Mouse (Mus musculus) retina, embryonic 14.5 days (tissue): Measurements from ENCODE around the gene Acbd3.
A peak's percentile ranks its signal among the peaks of the same experiment; 100 is the strongest.

ENCODE experiments used
- DNase-seq: peaks from one replicate; pipeline ENCODE4 v3.0.0-alpha.2; 2015; ENCODE audit warnings: low spot score

Gene Acbd3

DNA sequence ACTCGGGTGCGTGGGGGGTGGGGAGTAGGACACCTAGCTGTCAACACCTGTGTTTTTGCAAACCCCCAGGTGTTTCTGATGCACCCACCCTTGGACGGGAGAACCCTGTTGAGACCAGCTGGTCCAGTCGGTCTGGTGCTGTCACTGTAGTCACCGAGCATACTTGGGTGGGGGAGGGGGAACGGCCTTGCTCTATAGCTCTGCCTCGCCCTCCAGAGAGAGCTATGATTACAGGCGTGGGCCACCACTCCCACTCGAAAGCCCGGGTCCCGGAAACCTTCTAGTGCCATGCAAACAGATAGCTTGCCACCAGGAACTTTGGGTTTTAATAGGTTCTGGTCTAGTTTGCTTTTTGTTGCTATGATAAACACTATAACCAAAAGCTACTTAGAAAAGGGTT, 36.3 kb downstream of the Acbd3 start:
- no peak for DNase-seq

DNA sequence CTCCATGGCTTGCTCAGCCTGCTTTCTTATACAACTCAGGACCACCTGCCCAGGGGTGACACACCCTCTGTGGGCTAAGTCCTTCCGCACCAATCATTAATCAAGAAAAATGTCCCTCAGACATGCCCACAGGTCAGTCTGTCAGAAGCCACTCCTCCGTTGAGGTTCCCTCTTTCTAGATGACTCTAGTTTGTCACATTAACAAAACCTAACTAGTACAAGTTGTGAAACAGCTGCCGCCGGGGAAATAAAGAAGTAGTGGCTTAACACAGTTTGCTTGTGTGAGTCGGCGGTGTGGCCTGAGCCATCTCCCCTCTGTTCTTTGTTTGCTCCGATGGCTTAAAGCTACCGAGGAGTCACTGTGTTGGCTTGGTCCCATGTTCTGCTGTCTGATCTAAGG, 36.8 kb downstream of the Acbd3 start:
- DNase-seq, result no peak

DNA sequence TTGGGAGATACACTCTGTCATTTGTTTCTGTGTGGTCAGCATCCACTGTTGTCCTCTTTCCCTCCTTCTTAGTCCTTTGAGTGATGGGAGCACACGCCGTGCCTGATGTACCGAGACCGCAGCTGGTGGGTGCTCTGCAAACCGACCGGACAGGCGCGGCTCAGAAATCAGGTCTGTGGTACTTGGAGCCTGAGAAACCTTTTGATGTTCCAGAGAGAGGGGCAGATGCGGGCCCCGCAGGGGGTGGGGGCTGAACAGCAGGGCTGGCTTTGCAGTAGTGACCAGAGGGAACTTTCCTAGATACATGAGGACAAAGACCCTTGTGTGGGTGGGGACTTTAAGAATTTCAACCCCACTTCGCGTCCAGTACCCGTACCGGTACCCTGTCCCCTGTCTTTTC, 37.5 kb downstream of the Acbd3 start:
- DNase-seq, result peak; percentile 61

DNA sequence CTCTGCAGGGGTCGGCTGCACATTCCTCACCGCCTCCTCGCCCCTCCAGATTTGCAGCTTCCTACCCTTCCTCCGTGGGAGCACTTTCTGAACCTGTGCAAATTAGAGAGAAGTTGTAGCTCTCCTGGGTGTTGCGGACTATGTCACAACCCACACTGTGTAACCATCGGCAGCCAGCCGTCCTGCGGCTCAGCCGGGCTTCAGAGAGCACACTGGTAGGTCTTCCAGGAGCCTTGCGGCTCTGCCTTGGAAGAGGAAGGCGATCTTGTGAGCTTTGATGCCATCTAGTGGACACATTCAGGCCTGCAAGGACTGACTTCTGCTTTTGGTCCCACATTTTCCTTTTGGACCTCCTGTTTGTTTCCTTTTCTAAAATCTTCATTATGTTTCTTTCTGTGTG, 38.0 kb downstream of the Acbd3 start:
- peak; percentile 93 for DNase-seq

DNA sequence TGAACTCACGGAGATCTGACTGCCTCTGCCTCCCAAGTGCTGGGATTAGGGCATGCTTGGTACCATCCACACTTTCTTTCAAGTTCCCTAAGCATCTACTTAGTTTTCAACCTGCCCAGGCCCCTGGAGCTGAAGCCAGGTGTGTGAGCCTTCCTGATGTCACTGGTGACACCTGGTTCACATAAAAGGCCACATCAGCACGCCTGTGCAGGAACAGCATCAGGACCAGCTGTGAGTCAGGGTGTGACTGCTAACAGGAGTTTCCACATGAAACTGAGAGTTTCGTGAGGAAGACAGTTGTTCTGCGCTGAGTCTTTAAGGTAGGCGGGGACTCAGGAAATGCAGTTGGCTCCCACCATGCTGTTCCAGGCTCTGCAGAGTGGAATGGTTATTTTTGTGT, 39.5 kb downstream of the Acbd3 start:
- DNase-seq, result no peak

DNA sequence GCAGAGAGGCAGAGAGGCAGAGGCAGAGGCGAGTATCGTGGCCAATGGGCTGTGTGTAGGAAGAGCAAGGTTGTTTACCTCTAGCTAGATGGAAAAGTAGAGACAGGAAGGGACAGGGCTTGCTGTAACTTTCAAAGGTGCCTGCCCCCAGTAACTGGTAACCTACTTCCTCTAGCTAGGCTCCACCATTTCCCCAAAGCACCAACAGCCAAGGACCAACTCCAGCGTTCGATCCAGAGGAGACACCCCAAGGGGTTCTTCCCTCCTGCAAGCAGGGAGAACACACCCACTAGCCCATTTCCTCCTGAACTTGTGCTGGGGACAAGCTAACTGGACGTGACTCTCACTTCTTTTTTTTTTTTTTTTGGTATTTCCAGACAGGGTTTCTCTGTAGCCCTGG, 40.7 kb downstream of the Acbd3 start:
- no peak for DNase-seq

DNA sequence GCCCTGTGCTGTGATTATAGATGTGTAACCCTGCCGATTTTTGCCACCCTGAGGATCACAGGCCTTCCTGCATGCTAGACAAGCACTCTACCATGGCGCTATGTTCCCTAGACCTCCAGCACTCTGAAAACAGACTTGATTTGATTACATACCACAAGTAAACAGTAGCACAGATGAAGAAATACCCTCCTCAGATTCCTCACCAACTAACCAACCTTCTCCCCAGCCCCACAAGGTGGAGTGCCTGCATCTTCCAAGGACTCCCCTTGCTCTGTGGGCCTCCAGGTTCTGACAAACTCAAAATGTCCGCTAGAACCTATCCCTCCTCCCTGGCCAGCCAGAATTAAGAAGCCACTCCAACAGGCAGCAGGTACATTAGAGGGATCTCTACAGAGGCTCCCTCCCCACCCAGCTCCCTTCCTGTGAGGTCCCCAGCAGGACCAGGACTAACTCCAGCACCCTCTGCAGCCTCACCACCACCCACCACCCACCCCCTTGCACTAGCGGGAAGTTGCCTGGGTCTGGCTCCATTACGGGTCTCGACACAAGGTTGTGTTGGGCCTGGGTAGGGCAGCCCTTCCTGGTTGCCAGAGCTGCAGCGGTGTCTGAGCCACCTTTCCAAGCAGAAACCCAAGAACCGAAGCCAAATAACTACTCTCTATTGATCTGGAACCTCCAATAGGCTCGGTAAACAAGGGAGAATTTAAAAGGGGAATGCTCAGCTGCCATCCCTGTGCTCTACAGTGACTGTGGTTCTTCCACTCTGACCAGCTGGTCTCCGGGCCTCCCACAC, 41.9 kb downstream of the Acbd3 start:
- peak; percentile 44 for DNase-seq

DNA sequence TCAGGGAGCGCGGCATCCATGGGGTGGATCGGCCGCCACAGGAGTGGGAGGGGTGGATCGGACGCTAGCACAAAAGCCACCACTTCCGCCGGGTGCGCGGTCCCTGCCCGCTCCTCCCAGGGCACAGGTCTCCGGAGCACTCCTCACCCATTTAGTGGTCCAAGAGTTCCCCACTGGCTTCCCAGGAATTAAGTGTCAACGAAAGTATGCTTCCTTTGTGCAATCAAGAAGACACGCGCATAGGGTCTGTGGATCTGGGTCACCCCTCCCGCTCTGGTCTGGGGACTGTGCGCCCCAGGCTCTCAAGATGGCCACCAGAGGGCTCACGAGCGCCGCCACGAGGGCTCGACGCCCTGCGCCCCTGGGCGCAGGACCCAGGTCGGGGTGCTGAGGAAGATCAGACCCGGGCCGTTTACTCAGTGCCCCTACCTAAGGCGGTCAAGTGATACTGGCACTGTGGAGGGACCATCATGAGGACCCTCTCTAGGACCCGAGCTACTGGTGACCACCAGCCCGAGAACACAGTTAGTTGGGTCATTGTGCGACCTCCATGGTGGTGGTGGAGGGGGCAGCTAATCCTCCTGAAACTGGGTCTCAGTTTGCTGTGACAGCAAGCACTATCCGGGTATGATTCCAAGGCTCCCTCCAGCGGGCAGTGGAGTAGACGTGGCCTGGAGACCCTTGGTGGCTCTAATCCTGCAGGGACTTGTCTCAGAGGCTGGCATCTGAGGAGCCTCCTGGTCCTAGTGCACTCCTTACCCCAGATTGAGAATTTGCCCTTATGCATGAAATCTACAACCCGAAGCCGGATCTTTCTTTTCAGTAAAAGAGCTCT, 42.7 kb downstream of the Acbd3 start:
- peak; percentile 93 for DNase-seq

DNA sequence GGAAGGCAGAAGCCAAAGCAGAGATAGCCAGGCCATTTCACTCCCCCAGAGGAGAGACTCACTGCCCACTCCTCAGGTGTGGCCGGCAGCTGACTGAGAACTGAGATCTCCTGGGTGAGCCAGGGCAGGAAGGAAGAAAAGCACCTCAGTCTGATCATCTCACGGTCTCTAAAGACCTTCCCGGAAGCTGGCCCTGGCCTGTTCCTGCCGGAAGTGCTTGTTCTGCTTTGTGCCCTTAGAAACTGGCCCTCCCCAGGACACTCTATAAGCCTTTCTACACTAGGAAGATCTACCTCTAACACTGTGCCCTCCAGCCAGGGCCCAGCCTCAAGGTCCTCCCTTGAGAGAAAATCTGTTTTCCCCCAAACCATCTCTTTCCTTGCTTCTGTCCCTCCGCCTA, 45.5 kb downstream of the Acbd3 start:
- DNase-seq, result no peak

DNA sequence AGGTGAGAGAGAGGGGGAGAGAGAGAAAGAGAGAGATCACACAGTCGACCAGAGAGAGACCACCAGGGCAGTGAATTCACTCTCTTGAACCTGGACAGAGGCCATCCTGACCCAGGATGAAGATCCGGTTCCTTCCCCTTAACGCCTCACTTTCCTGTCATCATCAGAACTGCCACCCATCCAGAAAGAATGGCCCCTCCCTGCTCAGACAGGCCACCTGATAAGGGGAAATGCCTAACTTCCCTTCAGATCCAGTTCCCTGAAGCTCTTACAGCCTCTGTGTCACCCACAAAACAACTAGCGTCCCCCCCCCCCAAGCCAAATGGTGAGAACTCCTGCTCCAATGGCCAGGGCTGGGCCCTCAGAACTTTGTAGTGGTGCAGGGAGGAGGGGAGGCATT, 45.9 kb downstream of the Acbd3 start:
- no peak for DNase-seq

DNA sequence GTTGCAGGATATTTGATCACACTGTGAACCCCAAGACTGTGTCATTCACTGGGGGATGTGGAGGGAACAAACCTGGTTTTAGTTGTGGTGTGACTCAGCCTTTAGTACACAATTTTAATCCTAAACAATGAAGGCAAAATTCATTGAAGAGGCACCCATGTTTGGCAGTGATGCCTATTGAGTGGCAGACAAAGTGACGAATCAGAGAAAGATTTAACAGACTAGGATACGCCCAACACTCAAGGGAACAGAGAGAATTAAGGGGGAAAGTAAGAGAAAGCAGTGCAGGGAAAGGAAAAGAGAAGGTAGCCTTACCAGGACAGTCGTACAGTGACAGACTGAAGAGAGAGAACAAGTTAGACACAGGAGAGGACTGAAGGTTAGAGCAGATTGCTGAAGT, 46.4 kb downstream of the Acbd3 start:
- no peak for DNase-seq

DNA sequence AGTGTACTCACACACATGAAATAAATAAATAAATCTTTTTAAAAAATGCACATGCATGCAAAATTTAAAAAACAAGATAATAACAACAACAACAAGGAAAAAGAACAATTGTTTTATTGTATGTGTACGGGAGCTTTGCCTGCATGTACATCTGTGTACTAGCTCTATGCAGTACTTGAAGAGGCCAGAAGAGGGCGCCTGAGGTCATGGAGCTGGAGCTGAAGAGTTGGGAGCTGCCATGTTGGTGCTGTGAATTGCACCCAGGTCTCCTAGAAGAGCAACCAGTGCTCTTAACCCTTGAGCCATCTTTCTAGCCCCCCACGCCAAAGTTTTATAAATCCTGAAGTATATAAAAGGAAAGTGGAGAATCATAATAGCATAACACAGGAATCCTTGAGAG, 48.8 kb downstream of the Acbd3 start:
- DNase-seq, result peak; percentile 67

DNA sequence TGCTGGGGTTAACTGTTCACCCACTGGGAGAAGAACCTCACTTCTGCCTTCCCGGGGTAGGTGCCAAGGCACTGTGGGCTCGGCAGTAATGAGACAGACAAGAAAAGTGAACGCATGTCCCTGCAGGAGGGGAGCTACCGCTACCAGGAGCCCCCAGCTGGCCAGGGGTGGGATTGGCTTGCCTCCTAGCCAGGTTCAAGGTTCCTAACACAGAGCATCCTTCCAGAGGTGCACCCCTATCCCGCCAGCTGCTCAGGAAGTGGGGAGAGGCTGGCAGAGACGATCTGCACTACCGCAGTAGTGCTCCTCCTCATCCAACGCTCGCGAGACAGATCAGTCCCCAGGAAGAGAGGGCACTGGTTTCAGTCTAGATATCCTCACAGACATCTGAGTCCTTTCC, 49.5 kb downstream of the Acbd3 start:
- no peak for DNase-seq

DNA sequence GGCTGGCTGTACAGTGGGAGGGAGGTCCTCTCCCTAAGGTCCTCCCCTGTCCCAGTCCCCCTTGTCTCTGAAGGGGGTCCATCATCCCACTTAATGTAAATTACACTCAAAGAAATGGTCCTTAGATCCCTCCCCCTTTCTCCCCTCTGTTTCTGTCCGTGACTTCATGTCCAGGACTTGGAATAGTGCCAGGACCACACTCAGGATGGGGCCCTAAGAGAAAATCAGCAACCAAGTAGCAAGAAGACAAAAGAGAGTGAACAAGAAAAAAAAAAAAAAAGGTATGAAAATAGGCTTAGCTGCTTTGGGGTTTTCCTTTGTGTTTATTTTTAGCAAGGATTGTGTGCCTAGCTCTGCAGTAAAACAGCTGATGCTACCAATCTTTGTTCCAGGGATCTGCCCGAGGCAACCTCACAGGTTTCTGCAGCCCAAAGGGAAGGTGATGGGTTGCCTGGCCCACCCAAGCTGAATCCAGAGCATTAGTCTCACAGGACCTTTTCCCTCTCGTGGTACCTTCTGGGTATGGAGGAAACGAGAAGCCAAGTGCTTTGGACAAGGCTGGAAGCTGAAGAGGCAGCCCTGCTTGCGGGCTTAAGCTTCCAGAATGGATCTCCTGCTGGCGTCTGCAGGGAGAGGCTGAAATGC, 50.1 kb downstream of the Acbd3 start:
- no peak for DNase-seq

DNA sequence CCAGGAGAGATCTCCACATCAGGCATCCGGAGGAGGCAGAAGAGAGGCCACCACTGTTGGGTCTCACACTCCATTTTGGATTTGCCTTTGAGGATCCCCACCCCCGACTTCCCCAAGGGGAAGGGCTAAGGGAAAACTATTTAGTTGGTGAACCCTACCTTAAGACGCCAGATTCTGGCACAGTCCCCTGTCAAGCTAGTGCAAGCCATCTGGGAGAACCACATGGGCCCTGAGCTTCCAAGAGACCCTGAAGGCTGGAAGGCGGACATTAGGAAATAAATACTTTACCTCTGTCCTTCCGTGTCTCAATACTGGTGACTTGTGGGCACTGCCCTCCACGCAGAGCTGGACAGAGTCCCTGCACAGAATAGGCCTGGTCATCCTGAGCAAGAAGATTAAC, 50.7 kb downstream of the Acbd3 start:
- DNase-seq, result no peak

DNA sequence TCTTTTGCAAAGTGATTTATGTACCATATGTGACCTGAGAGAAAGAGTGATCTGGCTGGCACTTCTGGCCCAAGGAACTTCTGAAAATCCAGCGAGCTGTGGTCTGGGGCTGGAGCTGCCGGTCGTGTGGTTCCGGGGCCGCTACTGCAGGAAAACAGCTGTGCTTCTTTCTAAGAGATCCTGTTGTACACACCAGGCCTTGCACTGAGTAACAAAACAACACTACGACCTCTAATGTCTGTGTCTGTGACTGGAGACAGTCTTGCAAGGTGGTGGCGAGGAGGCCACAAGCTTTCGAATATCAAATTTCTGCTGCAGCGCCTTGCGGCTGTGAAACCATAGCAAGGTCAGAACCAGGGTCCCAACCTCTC, 51.4 kb downstream of the Acbd3 start:
- DNase-seq, result no peak

DNA sequence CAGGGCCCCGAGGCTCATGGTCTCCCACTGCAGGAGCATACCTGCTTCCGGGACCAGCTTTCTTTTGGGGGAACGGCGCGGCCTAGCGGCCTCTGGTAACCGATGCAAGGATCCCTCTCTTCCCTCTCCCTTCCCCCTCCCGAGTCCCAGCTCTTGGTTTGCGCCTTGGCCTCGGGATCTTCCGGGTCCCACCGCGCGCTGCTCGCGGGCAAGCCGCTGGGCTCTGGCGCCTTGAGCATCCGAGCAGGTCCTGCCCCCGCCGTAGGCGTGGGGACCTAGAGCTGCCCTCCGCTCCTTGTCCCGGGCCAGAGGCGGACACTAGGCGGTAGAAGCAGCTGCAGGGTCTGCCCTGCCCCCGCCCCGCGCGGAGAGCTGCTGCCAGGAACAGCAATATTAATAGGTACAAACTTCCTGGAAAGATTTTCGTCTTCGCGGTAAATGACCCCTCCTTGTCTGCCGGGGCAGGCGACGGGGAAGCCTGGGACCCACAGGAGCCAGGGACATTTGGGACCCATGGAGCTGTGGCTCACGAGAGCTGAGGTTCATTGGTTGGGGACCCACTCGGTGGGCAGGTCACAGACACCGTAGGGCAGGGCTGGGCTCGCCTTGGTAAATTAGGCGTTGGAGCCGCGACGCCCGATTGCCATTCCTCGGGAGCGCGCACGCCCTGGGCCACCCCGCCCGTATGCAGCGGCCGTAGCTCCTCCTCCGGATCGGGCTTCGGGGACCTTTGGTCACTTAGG, 52.0 kb downstream of the Acbd3 start:
- DNase-seq, result peak; percentile 90

DNA sequence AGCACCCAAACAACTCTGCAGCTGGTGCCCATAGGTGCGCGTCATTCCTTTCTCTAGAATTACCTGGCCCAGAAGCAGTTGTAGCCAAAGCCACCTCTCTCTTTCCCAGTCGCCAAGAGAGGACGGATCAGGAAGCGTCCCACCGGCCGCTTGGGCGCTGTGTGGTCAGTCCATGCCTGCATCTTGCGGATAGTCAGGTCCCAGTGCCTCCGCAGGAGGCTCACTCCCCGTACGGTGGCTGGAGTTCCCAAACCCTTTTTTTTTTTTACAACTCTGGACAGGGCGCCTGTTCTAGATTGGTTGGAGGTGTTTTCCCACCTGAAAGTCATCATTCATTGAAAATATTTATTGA, 52.5 kb downstream of the Acbd3 start:
- no peak for DNase-seq

DNA sequence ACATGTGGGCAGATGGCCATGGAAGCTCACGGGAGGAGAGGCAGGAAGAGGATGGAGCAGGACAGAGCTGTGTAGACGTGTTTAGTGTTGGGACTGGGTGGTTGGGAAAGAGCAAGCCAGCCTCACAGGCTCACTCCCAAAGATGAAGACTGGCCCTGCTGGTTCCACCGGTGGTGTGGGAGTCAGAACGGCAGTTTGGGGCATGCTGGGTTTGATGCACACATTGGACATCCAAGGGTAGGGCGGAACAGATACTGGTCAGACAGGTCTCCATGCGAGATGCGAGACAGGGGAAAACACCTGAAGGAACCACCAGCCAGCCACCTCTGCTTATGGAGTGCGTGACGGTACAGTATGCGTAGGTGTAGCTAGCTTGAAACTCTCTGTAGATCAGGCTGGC, 53.1 kb downstream of the Acbd3 start:
- no peak for DNase-seq

DNA sequence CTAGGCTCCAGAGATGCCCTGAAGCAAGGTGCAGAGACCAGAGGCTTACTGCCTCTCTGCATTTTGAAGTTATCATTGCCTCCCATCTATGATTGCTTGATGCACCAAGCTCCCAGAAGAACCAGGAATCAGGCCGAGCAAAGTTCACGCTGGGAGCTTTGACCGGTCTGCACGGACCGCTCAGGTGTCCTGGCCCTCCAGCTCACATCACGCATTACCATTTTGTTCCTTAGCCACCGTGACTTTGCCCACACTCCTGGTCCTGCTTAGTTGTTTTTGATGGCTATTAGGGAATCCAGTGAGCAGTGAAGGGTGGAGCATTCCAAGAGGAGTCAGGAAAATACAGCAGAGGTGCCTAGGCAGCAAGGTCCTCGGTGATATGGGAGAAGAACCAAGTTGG, 54.4 kb downstream of the Acbd3 start:
- DNase-seq, result no peak

DNA sequence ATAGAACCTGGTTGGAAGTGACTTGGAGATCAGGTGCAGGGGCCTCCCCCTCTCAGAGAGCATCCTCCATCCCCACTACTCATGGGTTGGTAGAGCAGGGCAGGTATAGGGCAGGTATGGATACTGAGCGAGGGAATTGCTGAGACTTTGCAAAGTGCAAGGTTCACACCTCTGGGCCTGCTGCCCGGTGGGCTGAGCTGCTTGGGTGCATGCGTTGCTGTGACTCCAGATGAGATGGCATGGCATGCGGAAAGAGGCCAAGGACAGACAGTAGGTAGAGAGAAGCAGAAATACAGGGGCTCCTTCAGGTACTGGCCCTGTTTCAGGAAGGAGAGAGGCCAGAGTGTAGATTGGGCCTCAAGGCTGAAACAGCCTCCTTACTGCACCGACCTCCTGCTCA, 55.4 kb downstream of the Acbd3 start:
- DNase-seq, result no peak

DNA sequence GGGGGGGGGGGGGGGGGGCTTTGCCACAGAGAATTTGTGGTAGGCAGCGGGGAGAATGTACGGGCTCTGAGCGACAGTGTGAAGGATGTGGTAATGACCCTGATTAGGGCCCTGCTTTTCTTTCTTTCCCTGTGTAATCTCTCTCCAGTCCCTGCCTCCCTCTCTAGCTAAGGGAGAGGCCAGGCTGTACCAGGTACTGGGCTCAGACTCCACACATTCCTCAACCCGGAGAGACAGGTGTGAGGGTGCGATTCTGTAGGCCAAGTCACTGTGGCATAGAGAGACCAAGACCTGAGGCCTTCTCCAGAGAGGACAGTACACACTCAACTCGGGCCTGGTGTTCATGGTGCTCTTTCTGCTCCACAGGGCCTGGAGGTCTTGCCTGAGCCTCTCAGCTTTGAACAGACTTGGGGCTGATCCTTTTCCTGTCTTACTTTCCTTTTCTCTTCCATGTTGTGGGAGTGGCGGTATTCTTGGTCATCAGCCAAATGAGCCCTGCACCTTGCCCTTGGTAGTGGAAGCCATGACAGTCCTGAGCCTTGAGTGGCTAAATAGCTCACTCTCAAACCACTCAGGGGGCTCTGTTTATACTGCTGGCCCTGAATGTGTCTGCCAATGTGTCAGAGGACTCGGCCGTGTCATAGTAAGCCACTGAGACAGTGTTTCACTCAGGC, 57.2 kb downstream of the Acbd3 start:
- DNase-seq, result no peak
